In the genomic region with DNA sequence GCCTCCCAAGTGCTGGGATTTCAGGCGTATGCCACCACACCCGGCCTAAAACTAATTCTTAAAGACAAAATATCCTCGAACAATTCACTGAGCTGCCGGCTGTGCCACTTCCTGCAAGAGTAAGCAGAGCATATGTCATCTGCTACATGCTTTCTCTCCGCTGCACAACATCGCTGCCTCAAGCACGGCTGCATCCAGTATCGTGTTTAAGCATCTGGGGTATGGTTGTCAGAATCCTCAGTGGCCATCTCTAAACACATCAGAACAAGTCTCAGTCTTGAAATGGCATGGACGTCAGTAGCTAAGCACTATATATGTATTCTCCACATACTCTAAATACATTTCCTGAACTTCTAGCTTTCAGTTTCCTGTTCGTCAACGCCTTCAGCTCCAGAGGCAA, we compare ENCODE assay signal across 9 mouse cellular contexts. TPM values are rescaled to one million over a fixed set of nuclear protein-coding genes. Genes with fewer than 3 reads are reported as not detected.
A peak's percentile ranks its signal among the peaks of the same experiment; 100 is the strongest.
DNase-seq lines count a peak whose midpoint lies in the region; ATAC-seq lines count a peak whose summit lies in the region.
"Had no signal": no experiment of that assay in that cellular context is flagged by ENCODE, and none has a peak within 500 bp of the region (broad histone marks: within the 10 kb centered on the region; RNA-seq: fewer than 3 reads in every experiment).

No protein-coding gene starts in this region.

- no peak overlapping the region for H3K27ac ChIP-seq in hindbrain, embryonic 16.5 days (ENCODE audit: low read depth, low read length)
- no peak overlapping the region for H3K27ac ChIP-seq in hindbrain, embryonic 10.5 days
- peak overlapping the region; percentile 71 for H3K27ac ChIP-seq in heart, embryonic 16.5 days (ENCODE audit: low read length)

- H3K4me1 ChIP-seq in hindbrain, embryonic 16.5 days (ENCODE audit: control insufficient read depth, insufficient read depth, low read depth, low read length), result no peaks in the 10 kb centered on the region; the same call in 1 of the 2 replicates
- H3K4me1 ChIP-seq in hindbrain, embryonic 10.5 days (replicated peaks), result peaks cover 33% of the 10 kb centered on the region
- peaks cover 22% of the 10 kb centered on the region for H3K4me1 ChIP-seq in heart, embryonic 16.5 days (ENCODE audit: control insufficient read depth, insufficient read depth, low read length)

- 66% methylated on average over 11 of the region's 11 CpGs for WGBS in hindbrain, embryonic 16.5 days
- WGBS in hindbrain, embryonic 10.5 days, result 86% methylated on average over 11 of the region's 11 CpGs
- WGBS in heart, embryonic 16.5 days, result 52% methylated on average over 11 of the region's 11 CpGs

- ATAC-seq in hindbrain, embryonic 16.5 days, result no peak
- no peak for ATAC-seq in heart, embryonic 16.5 days (replicated peaks; ENCODE audit: extremely low read depth, insufficient read depth, low FRiP score)
- 0 out of 2 replicates have a peak, but pooled peaks have one; percentile 37 for ATAC-seq in megakaryocyte-erythroid progenitor cell, adult 5-6 weeks (replicated peaks; ENCODE audit: low FRiP score, low TSS enrichment, poor library complexity, severe bottlenecking)

- peak overlapping the region; percentile 15; the same call in 1 of the 2 replicates for H3K4me2 ChIP-seq in hindbrain, embryonic 16.5 days (ENCODE audit: low read length)
- peak overlapping the region; percentile 42 for H3K4me2 ChIP-seq in heart, embryonic 16.5 days (ENCODE audit: low read depth, low read length)

- no peaks in the 10 kb centered on the region for H3K36me3 ChIP-seq in hindbrain, embryonic 16.5 days (ENCODE audit: control insufficient read depth, insufficient read depth, low read length)
- H3K36me3 ChIP-seq in hindbrain, embryonic 10.5 days, result no peaks in the 10 kb centered on the region; the same call in 1 of the 2 replicates
- H3K36me3 ChIP-seq in heart, embryonic 16.5 days (ENCODE audit: control insufficient read depth, insufficient read depth), result no peaks in the 10 kb centered on the region

- H3K4me3 ChIP-seq in hindbrain, embryonic 16.5 days (ENCODE audit: low read length), result no peak overlapping the region
- H3K4me3 ChIP-seq in hindbrain, embryonic 10.5 days, result no peak overlapping the region
- H3K4me3 ChIP-seq in heart, embryonic 16.5 days (ENCODE audit: low read length), result peak overlapping the region; percentile 34

- no peaks in the 10 kb centered on the region for H3K27me3 ChIP-seq in hindbrain, embryonic 16.5 days (replicated peaks; ENCODE audit: control insufficient read depth, insufficient read depth, low read length)
- H3K27me3 ChIP-seq in hindbrain, embryonic 10.5 days (ENCODE audit: insufficient read depth, poor library complexity, severe bottlenecking), result no peaks in the 10 kb centered on the region
- no peaks in the 10 kb centered on the region for H3K27me3 ChIP-seq in heart, embryonic 16.5 days (ENCODE audit: control insufficient read depth, insufficient read depth, low read length)

- no peak overlapping the region for H3K9ac ChIP-seq in hindbrain, embryonic 16.5 days (ENCODE audit: low read depth, low read length)
- no peak overlapping the region for H3K9ac ChIP-seq in heart, embryonic 16.5 days (ENCODE audit: low read length)

- no peak for DNase-seq in hindbrain, embryonic 10.5 days (ENCODE audit: low spot score)
- DNase-seq in CD4-positive, CD25-positive, alpha-beta regulatory T cell, adult 2 months (ENCODE audit: low read depth, low spot score), result peak; percentile 68
- no peak for DNase-seq in adrenal gland, adult 8-10 months
- DNase-seq in left cerebral cortex, adult 8-10 months (ENCODE audit: low spot score in 2 of 2), result no peak
- DNase-seq in embryo, embryonic 10.5 days (ENCODE audit: low spot score), result no peak
- DNase-seq: cerebellum, adult 9-11 months had no signal

- H3K9me3 ChIP-seq in hindbrain, embryonic 16.5 days (ENCODE audit: control insufficient read depth, low read length), result no peaks in the 10 kb centered on the region
- no peaks in the 10 kb centered on the region for H3K9me3 ChIP-seq in hindbrain, embryonic 10.5 days
- H3K9me3 ChIP-seq in heart, embryonic 16.5 days (replicated peaks; ENCODE audit: control insufficient read depth, low read length), result no peaks in the 10 kb centered on the region

RNA-seq across cellular contexts. Expression of gene Fkbp5, which starts 49.6 kb away (rescaled TPM):
- 26.7 and 30.8 TPM in 2 replicates for polyA plus RNA-seq in hindbrain, embryonic 16.5 days (2015; fragmentation: Nextera tagmentation; extraction: Ambion mirVana)
- 34.3 and 37.9 TPM in 2 replicates for polyA plus RNA-seq in hindbrain, embryonic 10.5 days (2016; fragmentation: Nextera tagmentation; extraction: Ambion mirVana)
- 34.9 and 54.5 TPM in 2 replicates for polyA plus RNA-seq in heart, embryonic 16.5 days (2015; fragmentation: Nextera tagmentation; extraction: Ambion mirVana)
- 19.8 and 32.3 TPM in 2 replicates for total RNA-seq in megakaryocyte-erythroid progenitor cell, adult 5-6 weeks (2014; fragmentation: Nextera tagmentation)
- total RNA-seq in megakaryocyte-erythroid progenitor cell, adult 5-6 weeks (2017), result 19.9 and 25.1 TPM in 2 replicates
- total RNA-seq in adrenal gland, adult 8-10 months (2022), result 100 to 1,000 TPM in 2 of 4 experiments, 10 to 100 TPM in 2; 77.9 to 150 (median 98.7) TPM
- total RNA-seq in left cerebral cortex, adult 8-10 months (2022), result 10 to 100 TPM; 34.6 to 56.0 (median 46.5) TPM
